Mouse (Mus musculus) gastrocnemius, postnatal 4 days (tissue): ENCODE data around the gene Hmx1. TPM values are rescaled to one million over a fixed set of nuclear protein-coding genes. Genes with fewer than 3 reads are reported as not detected.

ENCODE experiments used
- DNase-seq, 2 experiments: peaks; one replicate each; pipeline ENCODE4 v3.0.0; 2021 to 2022; ENCODE audit warnings: low spot score in 2 of 2, mixed read lengths in 2 of 2
- total RNA-seq, 2 experiments: library from RNA; stranded (reverse); gene quantifications; 2 replicates each; pipeline ENCODE4 v1.2.3; 2021

Gene Hmx1
- total RNA-seq, 2 experiments from 2014 or later: not detected

- no peak for DNase-seq
Observed at GRCm38 (mm10) chr5:35397642-35398309, 8.9 kb downstream of the Hmx1 start.

GRCm38 (mm10) chr5:35398310-35398910 is 9.5 kb downstream of the Hmx1 start:
- DNase-seq: no peak

- no peak for DNase-seq
Observed at GRCm38 (mm10) chr5:35399061-35399460, 10.2 kb downstream of the Hmx1 start.

- no peak for DNase-seq
Observed at GRCm38 (mm10) chr5:35399704-35400320, 10.9 kb downstream of the Hmx1 start.

GRCm38 (mm10) chr5:35401240-35401639 is 12.3 kb downstream of the Hmx1 start:
- DNase-seq: no peak

GRCm38 (mm10) chr5:35407411-35407930 is 18.6 kb downstream of the Hmx1 start:
- DNase-seq: no peak

- no peak for DNase-seq
Observed at GRCm38 (mm10) chr5:35411028-35411427, 22.1 kb downstream of the Hmx1 start.

- DNase-seq: no peak
Observed at GRCm38 (mm10) chr5:35412833-35413232, 23.9 kb downstream of the Hmx1 start.

- DNase-seq: no peak
Observed at GRCm38 (mm10) chr5:35417707-35418106, 28.8 kb downstream of the Hmx1 start.

- no peak for DNase-seq
Observed at GRCm38 (mm10) chr5:35421622-35422021, 32.7 kb downstream of the Hmx1 start.

- DNase-seq: no peak
Observed at GRCm38 (mm10) chr5:35425218-35425617, 36.3 kb downstream of the Hmx1 start.

GRCm38 (mm10) chr5:35427901-35428300 is 39.0 kb downstream of the Hmx1 start:
- DNase-seq: no peak

- no peak for DNase-seq
Observed at GRCm38 (mm10) chr5:35428421-35428820, 39.5 kb downstream of the Hmx1 start.

GRCm38 (mm10) chr5:35432098-35432497 is 43.2 kb downstream of the Hmx1 start:
- no peak for DNase-seq

GRCm38 (mm10) chr5:35434038-35434437 is 45.1 kb downstream of the Hmx1 start:
- no peak for DNase-seq

GRCm38 (mm10) chr5:35434703-35435102 is 45.8 kb downstream of the Hmx1 start:
- DNase-seq: no peak

- DNase-seq: no peak
Observed at GRCm38 (mm10) chr5:35438805-35439204, 49.9 kb downstream of the Hmx1 start.

GRCm38 (mm10) chr5:35440459-35440858 is 51.6 kb downstream of the Hmx1 start:
- no peak for DNase-seq

- no peak for DNase-seq
Observed at GRCm38 (mm10) chr5:35441411-35441810, 52.5 kb downstream of the Hmx1 start.

GRCm38 (mm10) chr5:35444731-35445130 is 55.8 kb downstream of the Hmx1 start:
- DNase-seq: no peak

- peak in 1 of 2 experiments; percentile 44 for DNase-seq
Observed at GRCm38 (mm10) chr5:35447656-35448443, 58.9 kb downstream of the Hmx1 start.
